Mouse (Mus musculus) hindbrain, embryonic 14.5 days (tissue): Measurements from ENCODE around the gene Plaur. TPM values are rescaled to one million over a fixed set of nuclear protein-coding genes. Genes with fewer than 3 reads are reported as not detected.

Experiments
- ATAC-seq: fragments of 200-750 bp; cut with Nextera tagmentation; 2 replicates; pipeline ENCODE4 v1.8.0; 2017; ENCODE audit warnings: moderate number of reproducible peaks, mild to moderate bottlenecking, moderate TSS enrichment, moderate library complexity; ENCODE audit not compliant: low FRiP score
- DNase-seq: peaks from one replicate; pipeline ENCODE4 v3.0.0-alpha.2; 2015; ENCODE audit warnings: low spot score
- H3K27ac ChIP-seq: fragments of 300-500 bp; sonication (generic); 2 replicates; pipeline ENCODE4 v1.5.1; 2014; ENCODE audit warnings: mild to moderate bottlenecking, moderate library complexity
- H3K27me3 ChIP-seq: fragments of 300-500 bp; sonication (generic); 2 replicates; pipeline ENCODE4 v1.6.1; 2014; ENCODE audit warnings: mild to moderate bottlenecking, low read length, mixed read lengths; ENCODE audit not compliant: control insufficient read depth, insufficient read depth
- H3K36me3 ChIP-seq: fragments of 300-500 bp; sonication (generic); replicated peaks from 2 replicates; pipeline ENCODE4 v1.6.1; 2014; ENCODE audit not compliant: control insufficient read depth, insufficient read depth
- H3K4me1 ChIP-seq: fragments of 300-500 bp; sonication (generic); replicated peaks from 2 replicates; pipeline ENCODE4 v1.6.1; 2014; ENCODE audit warnings: antibody characterized with exemption, low read length, mixed read lengths; ENCODE audit not compliant: control insufficient read depth, insufficient read depth
- H3K4me2 ChIP-seq: fragments of 300-500 bp; sonication (generic); replicated peaks from 2 replicates; pipeline ENCODE4 v1.6.1; 2014; ENCODE audit warnings: mild to moderate bottlenecking, moderate library complexity
- H3K4me3 ChIP-seq: fragments of 300-500 bp; sonication (generic); replicated peaks from 2 replicates; pipeline ENCODE4 v1.5.1; 2014; ENCODE audit warnings: mild to moderate bottlenecking, low read length
- H3K9ac ChIP-seq: fragments of 300-500 bp; sonication (generic); 2 replicates; pipeline ENCODE4 v1.6.1; 2014
- H3K9me3 ChIP-seq: fragments of 300-500 bp; sonication (generic); 2 replicates; pipeline ENCODE4 v1.6.1; 2016; ENCODE audit warnings: low read length; ENCODE audit not compliant: control insufficient read depth
- WGBS: fragments of 180-500 bp; shearing (Covaris S2); extraction: QIAGEN DNeasy Blood & Tissue Kit; methylation state at CpG from one replicate; pipeline ENCODE4 v1.1.7; 2014; 5-methylcytosine and 5-hydroxymethylcytosine counted together
- polyA plus RNA-seq: library from polyadenylated mRNA; unstranded; fragments of >200 nt; fragmentation: Nextera tagmentation; extraction: Ambion mirVana; gene quantifications from 2 replicates; pipeline ENCODE4 v1.2.1, GENCODE M21; 2014

The Plaur gene
- polyA plus RNA-seq, 1 experiment from 2014 or later = 1.6 TPM

DNA sequence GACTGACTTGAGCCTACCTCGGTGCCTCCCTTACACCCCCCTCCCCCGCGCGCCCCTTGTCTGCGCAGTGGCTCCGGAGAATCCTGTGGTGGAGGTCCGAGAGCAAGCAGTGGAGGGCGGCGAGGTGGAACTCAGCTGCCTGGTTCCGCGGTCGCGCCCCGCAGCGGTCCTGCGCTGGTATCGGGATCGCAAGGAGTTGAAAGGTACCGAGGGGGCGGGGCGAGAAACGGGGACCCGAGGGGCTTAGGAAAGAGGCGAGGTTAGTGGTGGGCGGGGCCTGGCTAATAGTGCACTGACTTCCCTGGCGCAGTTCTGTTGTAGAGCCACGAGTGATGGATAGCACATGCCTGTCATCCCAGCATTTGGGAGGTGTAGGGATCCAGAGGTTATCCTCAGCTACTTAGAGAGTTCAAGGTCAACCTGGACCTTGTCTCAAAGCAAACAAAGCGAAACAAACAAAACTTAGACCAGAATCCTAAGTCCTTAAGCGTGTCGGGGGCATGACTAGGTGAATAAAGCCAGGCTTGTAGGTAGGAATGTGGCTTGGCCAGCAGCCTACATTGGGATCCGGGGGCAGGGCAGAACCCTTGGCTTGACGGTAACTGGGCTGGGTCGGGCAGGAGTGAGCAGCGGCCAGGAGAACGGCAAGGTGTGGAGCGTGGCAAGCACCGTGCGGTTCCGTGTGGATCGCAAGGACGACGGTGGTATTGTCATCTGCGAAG is 37.7 kb downstream of the Plaur start:
- 20% methylated on average over 43 of the region's 43 CpGs for WGBS
- no peaks in the 10 kb centered on the region for H3K9me3 ChIP-seq
- no peak for DNase-seq

DNA sequence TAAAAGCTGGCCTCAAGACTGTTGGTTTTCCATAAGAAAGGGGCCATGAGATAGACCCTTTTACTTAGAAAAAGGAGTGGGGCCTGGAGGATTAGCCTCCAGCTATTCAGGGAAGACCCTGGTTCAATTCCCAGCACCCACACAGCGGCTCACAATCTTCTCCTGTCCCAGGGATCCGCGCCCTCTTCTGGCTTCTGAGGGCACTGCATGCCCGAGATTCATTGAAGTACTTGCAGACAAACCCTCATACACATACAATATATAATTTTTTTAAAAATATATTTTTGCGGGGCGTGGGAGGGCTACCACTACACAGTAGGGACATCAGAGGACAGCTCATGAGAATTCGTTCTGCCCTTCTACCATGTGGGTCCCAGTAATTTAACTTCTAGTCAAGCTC is 38.6 kb downstream of the Plaur start:
- no peaks in the 10 kb centered on the region for H3K9me3 ChIP-seq
- no peak overlapping the region for H3K27ac ChIP-seq
- H3K4me2 ChIP-seq = no peak overlapping the region
- no peak for ATAC-seq
- H3K4me1 ChIP-seq = peaks cover 12% of the 10 kb centered on the region
- no peak overlapping the region for H3K4me3 ChIP-seq
- 34% methylated on average over 7 of the region's 7 CpGs for WGBS
- no peak overlapping the region for H3K9ac ChIP-seq
- DNase-seq = no peak
- no peaks in the 10 kb centered on the region for H3K27me3 ChIP-seq
- peaks cover 48% of the 10 kb centered on the region for H3K36me3 ChIP-seq

More for the DNA sequence above, 37.7 kb downstream of the Plaur start:
- no peak for ATAC-seq
- Histone ChIP-seq H3K4me3 (no peak overlapping the region), H3K27me3 (no peaks in the 10 kb centered on the region), H3K36me3 (peaks cover 48% of the 10 kb centered on the region), H3K4me2 (no peak overlapping the region), H3K4me1 (peaks cover 3% of the 10 kb centered on the region; the same call in 1 of the 2 replicates), H3K9ac (no peak overlapping the region), H3K27ac (no peak overlapping the region)

DNA sequence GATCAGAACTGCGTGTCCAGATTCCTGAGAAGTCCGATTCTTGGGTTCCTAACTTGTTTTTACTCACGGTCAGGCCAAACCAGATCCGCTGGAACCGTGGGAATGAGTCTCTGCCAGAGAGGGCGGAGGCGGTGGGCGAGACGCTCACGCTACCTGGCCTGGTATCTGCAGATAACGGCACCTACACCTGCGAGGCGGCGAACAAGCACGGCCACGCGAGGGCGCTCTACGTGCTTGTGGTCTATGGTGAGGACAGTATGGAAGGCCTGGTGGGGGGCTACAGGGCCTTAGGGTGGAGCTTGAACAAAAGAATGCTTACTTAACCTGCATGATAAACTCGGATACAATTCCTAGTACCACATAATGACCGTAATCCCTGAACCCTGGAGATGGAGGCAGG is 39.2 kb downstream of the Plaur start:
- Histone ChIP-seq H3K27me3 (no peaks in the 10 kb centered on the region), H3K4me3 (no peak overlapping the region), H3K36me3 (peaks cover 48% of the 10 kb centered on the region), H3K4me1 (peaks cover 16% of the 10 kb centered on the region), H3K4me2 (no peak overlapping the region), H3K9ac (no peak overlapping the region), H3K9me3 (no peaks in the 10 kb centered on the region), H3K27ac (no peak overlapping the region)
- no peak for ATAC-seq
- DNase-seq = no peak
- 58% methylated on average over 21 of the region's 21 CpGs for WGBS

DNA sequence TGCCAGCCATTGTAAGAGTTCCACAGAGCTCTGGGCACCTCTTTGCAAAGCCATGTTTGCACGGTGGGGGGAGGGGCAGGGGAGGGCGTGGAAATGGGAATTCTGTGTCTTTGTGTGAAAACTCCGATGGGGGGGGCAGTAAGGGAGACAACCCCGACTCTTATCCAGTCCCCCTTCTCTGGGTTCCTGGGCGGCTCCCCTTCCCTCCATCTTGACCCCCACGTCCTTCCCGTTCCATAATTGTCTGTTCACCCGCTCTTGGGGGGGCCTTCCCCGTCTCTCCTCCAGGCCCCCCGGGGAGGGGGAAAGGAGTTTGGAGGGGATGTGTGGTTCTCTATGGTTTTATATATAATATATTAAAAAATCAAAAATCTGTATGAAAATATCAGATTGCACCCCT is 41.7 kb downstream of the Plaur start:
- no peak overlapping the region for H3K4me3 ChIP-seq
- no peak for DNase-seq
- H3K27me3 ChIP-seq = no peaks in the 10 kb centered on the region
- no peak overlapping the region for H3K9ac ChIP-seq
- H3K9me3 ChIP-seq = no peaks in the 10 kb centered on the region
- H3K27ac ChIP-seq = no peak overlapping the region
- WGBS = 18% methylated on average over 10 of the region's 10 CpGs
- H3K36me3 ChIP-seq = peaks cover 46% of the 10 kb centered on the region
- ATAC-seq = no peak
- no peak overlapping the region for H3K4me2 ChIP-seq
- peaks cover 22% of the 10 kb centered on the region for H3K4me1 ChIP-seq

DNA sequence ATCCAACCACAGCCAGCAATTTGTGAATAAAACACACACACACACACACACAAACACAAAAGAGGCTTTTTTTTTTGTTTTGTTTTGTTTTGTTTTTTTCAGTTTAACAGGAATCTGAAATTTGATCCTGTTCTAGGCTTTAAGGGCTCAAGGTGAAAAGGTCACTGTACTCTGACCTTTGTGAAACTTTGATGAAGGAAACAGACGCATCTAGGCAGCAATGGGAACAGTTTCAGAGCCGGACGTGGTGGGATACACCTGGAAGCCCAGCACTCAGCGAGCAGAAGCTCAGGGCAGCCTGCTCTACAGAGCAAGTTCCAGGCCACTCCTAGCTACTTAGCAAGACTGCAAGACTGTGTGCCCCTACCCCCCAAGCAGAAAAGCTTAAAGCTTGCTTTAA is 42.6 kb downstream of the Plaur start:
- Histone ChIP-seq H3K4me3 (no peak overlapping the region), H3K36me3 (peaks cover 38% of the 10 kb centered on the region), H3K27me3 (no peaks in the 10 kb centered on the region), H3K9me3 (no peaks in the 10 kb centered on the region), H3K27ac (peak overlapping the region; percentile 100), H3K4me1 (peaks cover 28% of the 10 kb centered on the region), H3K9ac (no peak overlapping the region), H3K4me2 (peak overlapping the region; percentile 81; the same call in 1 of the 2 replicates)
- DNase-seq = no peak
- no peak for ATAC-seq
- WGBS = 27% methylated on average over 4 of the region's 4 CpGs

DNA sequence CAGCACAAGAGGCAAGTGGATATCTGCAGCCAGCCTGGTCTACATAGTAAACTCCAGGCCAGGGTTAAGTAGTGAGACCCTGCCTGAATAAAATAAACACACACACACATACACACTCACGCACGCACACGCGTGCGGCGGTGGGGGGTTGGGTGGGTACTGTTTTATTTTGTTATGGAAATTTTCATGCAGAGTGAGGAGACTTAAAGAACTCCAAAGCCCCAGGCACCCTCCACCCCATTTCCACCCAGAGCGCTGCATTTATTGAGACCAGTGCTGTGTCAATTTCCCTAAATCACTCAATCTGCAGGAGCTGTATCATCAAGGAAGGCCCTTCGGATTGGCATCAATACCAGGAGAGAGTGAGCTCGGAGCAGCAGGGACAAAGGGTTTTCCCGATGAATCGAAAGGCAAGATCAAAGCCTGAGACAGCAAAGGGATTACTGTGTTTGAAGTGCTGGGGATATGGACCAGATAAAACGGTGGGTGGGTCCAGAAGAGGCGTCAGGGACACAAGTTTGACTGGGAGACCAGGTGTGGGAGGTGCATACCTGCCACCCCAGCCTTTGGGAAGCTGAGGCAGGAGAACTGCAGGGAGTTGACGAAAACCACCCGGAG is 43.3 kb downstream of the Plaur start:
- no peak for ATAC-seq
- no peaks in the 10 kb centered on the region for H3K27me3 ChIP-seq
- peak overlapping the region; percentile 69; the same call in 1 of the 2 replicates for H3K4me3 ChIP-seq
- H3K4me1 ChIP-seq = peaks cover 27% of the 10 kb centered on the region
- H3K9me3 ChIP-seq = no peaks in the 10 kb centered on the region
- peak overlapping the region; percentile 100 for H3K27ac ChIP-seq
- H3K36me3 ChIP-seq = peaks cover 34% of the 10 kb centered on the region
- peak overlapping the region; percentile 81 for H3K4me2 ChIP-seq
- peak overlapping the region; percentile 91 for H3K9ac ChIP-seq
- DNase-seq = no peak
- 11% methylated on average over 15 of the region's 15 CpGs for WGBS

DNA sequence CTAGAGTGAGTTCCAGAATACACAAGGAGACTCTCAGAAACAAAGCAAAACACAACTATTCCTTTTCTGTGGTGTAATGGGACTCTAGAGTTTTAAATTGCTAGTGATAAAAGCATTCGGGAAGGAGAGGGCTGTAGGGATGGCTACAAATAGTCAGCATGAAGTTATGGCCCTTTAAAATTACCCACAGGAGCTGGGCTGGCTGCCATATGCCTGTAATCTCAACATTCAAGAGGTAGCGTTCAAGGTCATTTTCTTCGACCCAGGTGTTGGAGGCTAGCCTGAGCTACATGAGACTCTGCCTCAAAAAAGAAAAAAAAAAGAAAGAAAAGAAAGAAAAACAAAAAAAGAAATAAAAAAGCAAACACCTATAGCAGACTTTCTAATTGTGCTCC is 43.8 kb downstream of the Plaur start:
- Histone ChIP-seq H3K9me3 (no peaks in the 10 kb centered on the region), H3K4me3 (peak overlapping the region; percentile 69), H3K36me3 (peaks cover 34% of the 10 kb centered on the region), H3K27ac (peak overlapping the region; percentile 100), H3K9ac (peak overlapping the region; percentile 91), H3K27me3 (no peaks in the 10 kb centered on the region), H3K4me1 (peaks cover 27% of the 10 kb centered on the region), H3K4me2 (peak overlapping the region; percentile 81)
- 10% methylated on average over 3 of the region's 3 CpGs for WGBS
- ATAC-seq = no peak
- no peak for DNase-seq

DNA sequence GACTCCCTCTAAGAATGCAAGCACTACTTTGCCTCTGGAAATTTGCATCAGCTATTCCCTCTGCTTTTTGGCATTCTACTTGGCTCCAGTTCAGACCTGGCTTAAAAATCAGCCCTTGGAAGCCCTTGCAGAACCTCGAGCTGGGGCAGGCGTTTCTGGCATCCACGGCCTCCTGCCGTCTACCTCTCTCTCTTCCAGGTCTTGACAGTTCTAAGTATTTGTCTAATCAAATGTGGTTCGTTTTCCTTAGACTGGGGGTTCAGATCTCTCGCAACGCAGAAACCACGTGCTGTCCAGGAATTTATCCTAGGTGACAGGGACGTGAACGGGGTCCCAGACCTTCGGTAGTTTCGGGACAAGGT is 44.2 kb downstream of the Plaur start:
- H3K9me3 ChIP-seq = no peaks in the 10 kb centered on the region
- peak; percentile 5 for ATAC-seq

DNA sequence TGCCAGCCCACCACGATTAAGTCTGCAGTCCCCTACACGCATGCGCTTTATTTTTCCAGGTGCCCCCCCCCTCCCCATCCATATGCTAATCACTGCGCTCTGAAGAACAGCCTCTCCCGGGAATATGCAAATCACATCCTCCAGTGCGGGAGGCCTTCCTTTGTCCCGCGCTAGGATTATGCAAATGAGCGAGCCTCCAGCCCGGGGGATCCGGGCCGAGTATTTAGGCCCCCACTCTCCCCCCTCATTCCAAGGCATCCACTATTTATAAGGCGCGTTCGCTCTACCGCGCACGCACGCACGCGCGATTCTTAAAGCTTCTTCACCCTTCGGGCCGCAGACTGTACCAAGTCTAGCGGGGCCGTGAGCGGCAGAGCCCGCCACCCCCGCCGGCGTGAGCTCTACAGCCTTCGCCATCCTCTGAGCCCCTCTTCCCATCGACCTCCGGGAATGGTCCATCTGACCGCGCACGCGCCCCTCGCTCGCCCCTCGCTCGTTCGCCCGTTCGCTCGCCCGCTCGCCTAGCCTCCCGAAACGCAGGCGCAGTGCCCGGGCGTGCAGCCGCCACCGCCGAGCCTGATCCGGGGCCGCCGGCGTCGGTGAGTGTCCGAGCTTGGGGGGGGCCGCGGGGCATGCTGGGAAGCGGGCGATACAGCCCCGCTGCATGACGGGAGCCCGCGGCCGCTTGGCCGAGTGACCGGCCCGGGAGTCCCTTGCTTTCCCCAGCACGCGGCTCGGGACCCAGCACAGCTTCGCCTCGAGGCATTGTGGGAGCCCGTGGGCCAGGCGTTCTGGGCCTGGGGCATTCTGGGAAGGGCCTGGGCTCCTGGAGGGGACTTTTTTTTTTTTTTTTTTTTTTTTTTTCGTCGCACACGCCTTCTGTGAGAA is 44.8 kb downstream of the Plaur start, which contains the start of gene Zfp428:
TSS of gene Zfp428 (plus strand) at position 169 of the 888 bp plus-strand sequence.
- H3K27ac ChIP-seq = peak within 1 kb of the TSS; percentile 100
- H3K4me1 ChIP-seq = peaks cover 27% of the 10 kb centered on the region
- H3K4me3 ChIP-seq = peak within 1 kb of the TSS; percentile 69
- H3K9me3 ChIP-seq = no peaks in the 10 kb centered on the region
- peak within 1 kb of the TSS; percentile 81 for H3K4me2 ChIP-seq
- H3K36me3 ChIP-seq = peaks cover 34% of the 10 kb centered on the region
- DNase-seq (peak; percentile 92), ATAC-seq (peak; percentile 91)
- peak within 1 kb of the TSS; percentile 91 for H3K9ac ChIP-seq
- WGBS = under 1% methylated on average over 80 of the region's 84 CpGs
- no peaks in the 10 kb centered on the region for H3K27me3 ChIP-seq

More for the DNA sequence above, 44.2 kb downstream of the Plaur start:
- 0% methylated on average over 12 of the region's 12 CpGs for WGBS
- peak; percentile 73 for DNase-seq
- peak overlapping the region; percentile 100 for H3K27ac ChIP-seq
- H3K9ac ChIP-seq = peak overlapping the region; percentile 91
- H3K27me3 ChIP-seq = no peaks in the 10 kb centered on the region
- H3K4me3 ChIP-seq = peak overlapping the region; percentile 69
- H3K36me3 ChIP-seq = peaks cover 34% of the 10 kb centered on the region
- peak overlapping the region; percentile 81 for H3K4me2 ChIP-seq
- H3K4me1 ChIP-seq = peaks cover 27% of the 10 kb centered on the region
